Comparison of ENCODE assay signal across 9 mouse cellular contexts in genomic region chr10:70246076-70246475, GRCm38 (mm10). TPM values are rescaled to one million over a fixed set of nuclear protein-coding genes. Genes with fewer than 3 reads are reported as not detected.
DNase-seq lines count a peak whose midpoint lies in the region; ATAC-seq and TF ChIP-seq lines count a peak whose summit lies in the region.
"Had no signal": no experiment of that assay in that cellular context is flagged by ENCODE, and none has a peak within 500 bp of the region (broad histone marks: within the 10 kb centered on the region; RNA-seq: fewer than 3 reads in every experiment).

No protein-coding gene starts in this region.

- peak overlapping the region; percentile 71 for H3K4me3 ChIP-seq in lung, embryonic 16.5 days (ENCODE audit: low read length)
- H3K4me3 ChIP-seq in hindbrain, embryonic 12.5 days, result peak overlapping the region; percentile 65; the same call in 1 of the 2 replicates
- H3K4me3 ChIP-seq in limb, embryonic 14.5 days (replicated peaks; ENCODE audit: low read length), result peak overlapping the region; percentile 65
- H3K4me3 ChIP-seq in stomach, embryonic 15.5 days (replicated peaks), result peak overlapping the region; percentile 63; the same call in 1 of the 2 replicates

- DNase-seq in lung, postnatal 36 days, result no peak
- no peak for DNase-seq in limb, embryonic 14.5 days (ENCODE audit: low spot score)
- DNase-seq in left cerebral cortex, postnatal 25 days (ENCODE audit: low spot score in 2 of 2), result no peak
- no peak for DNase-seq in cerebellum, adult 8-10 months

- intact Hi-C loops in left cerebral cortex, postnatal 25 days (cut with DNase I), result no loop called here

- 29% methylated on average over 9 of the region's 9 CpGs for WGBS in lung, embryonic 16.5 days
- 29% methylated on average over 9 of the region's 9 CpGs for WGBS in hindbrain, embryonic 12.5 days
- 30% methylated on average over 9 of the region's 9 CpGs for WGBS in limb, embryonic 14.5 days
- WGBS in stomach, embryonic 15.5 days, result 35% methylated on average over 9 of the region's 9 CpGs

- peak overlapping the region; percentile 77 for H3K9ac ChIP-seq in lung, embryonic 16.5 days (ENCODE audit: low read length)
- H3K9ac ChIP-seq in hindbrain, embryonic 12.5 days, result no peak overlapping the region
- no peak overlapping the region for H3K9ac ChIP-seq in limb, embryonic 14.5 days (ENCODE audit: low read depth, low read length, severe bottlenecking)
- no peak overlapping the region for H3K9ac ChIP-seq in stomach, embryonic 15.5 days

- peak overlapping the region; percentile 70 for H3K4me2 ChIP-seq in lung, embryonic 16.5 days (ENCODE audit: low read depth, low read length)
- H3K4me2 ChIP-seq in hindbrain, embryonic 12.5 days (replicated peaks), result peak overlapping the region; percentile 96
- peak overlapping the region; percentile 96 for H3K4me2 ChIP-seq in limb, embryonic 14.5 days (replicated peaks; ENCODE audit: low read depth, low read length, severe bottlenecking)
- peak overlapping the region; percentile 95 for H3K4me2 ChIP-seq in stomach, embryonic 15.5 days

- H3K9me3 ChIP-seq in lung, embryonic 16.5 days (ENCODE audit: control insufficient read depth, low read length), result no peaks in the 10 kb centered on the region
- no peaks in the 10 kb centered on the region for H3K9me3 ChIP-seq in hindbrain, embryonic 12.5 days (replicated peaks)
- no peaks in the 10 kb centered on the region for H3K9me3 ChIP-seq in limb, embryonic 14.5 days (ENCODE audit: control insufficient read depth, low read length)
- H3K9me3 ChIP-seq in stomach, embryonic 15.5 days, result no peaks in the 10 kb centered on the region

- H3K36me3 ChIP-seq in lung, embryonic 16.5 days (ENCODE audit: control insufficient read depth, insufficient read depth, low read length), result no peaks in the 10 kb centered on the region
- H3K36me3 ChIP-seq in hindbrain, embryonic 12.5 days, result no peaks in the 10 kb centered on the region
- no peaks in the 10 kb centered on the region for H3K36me3 ChIP-seq in limb, embryonic 14.5 days (ENCODE audit: control insufficient read depth, insufficient read depth, low read length)
- H3K36me3 ChIP-seq in stomach, embryonic 15.5 days, result no peaks in the 10 kb centered on the region

- peaks cover 12% of the 10 kb centered on the region; the same call in 1 of the 2 replicates for H3K4me1 ChIP-seq in lung, embryonic 16.5 days (replicated peaks; ENCODE audit: control insufficient read depth, insufficient read depth, low read length)
- H3K4me1 ChIP-seq in hindbrain, embryonic 12.5 days, result peaks cover 19% of the 10 kb centered on the region
- no peaks in the 10 kb centered on the region for H3K4me1 ChIP-seq in limb, embryonic 14.5 days (ENCODE audit: control insufficient read depth, insufficient read depth, low read length)
- peaks cover 16% of the 10 kb centered on the region; the same call in 1 of the 2 replicates for H3K4me1 ChIP-seq in stomach, embryonic 15.5 days

- H3K27ac ChIP-seq in lung, embryonic 16.5 days (ENCODE audit: low read length), result no peak overlapping the region
- H3K27ac ChIP-seq in hindbrain, embryonic 12.5 days, result no peak overlapping the region
- no peak overlapping the region for H3K27ac ChIP-seq in limb, embryonic 14.5 days (replicated peaks; ENCODE audit: low read depth, low read length)
- H3K27ac ChIP-seq in stomach, embryonic 15.5 days, result no peak overlapping the region

- H3K27me3 ChIP-seq in lung, embryonic 16.5 days (ENCODE audit: control insufficient read depth, insufficient read depth, low read depth, low read length), result peaks cover 2% of the 10 kb centered on the region; the same call in 1 of the 2 replicates
- H3K27me3 ChIP-seq in hindbrain, embryonic 12.5 days, result peaks cover 47% of the 10 kb centered on the region
- peaks cover 19% of the 10 kb centered on the region for H3K27me3 ChIP-seq in limb, embryonic 14.5 days (ENCODE audit: control insufficient read depth, insufficient read depth, low read length)
- peaks cover 19% of the 10 kb centered on the region; the same call in 1 of the 2 replicates for H3K27me3 ChIP-seq in stomach, embryonic 15.5 days (replicated peaks)

- no peak for ATAC-seq in lung, embryonic 16.5 days (ENCODE audit: low read depth)
- no peak for ATAC-seq in hindbrain, embryonic 12.5 days (ENCODE audit: low FRiP score)
- ATAC-seq in limb, embryonic 14.5 days (ENCODE audit: low FRiP score, low read depth), result no peak
- no peak for ATAC-seq in stomach, embryonic 15.5 days (ENCODE audit: insufficient read depth, low FRiP score, low read depth)
- ATAC-seq in cerebellum, adult (ENCODE audit: insufficient number of reproducible peaks, low FRiP score, low TSS enrichment), result no peak

- no peak for TF ChIP-seq POLR2A in limb, embryonic 14.5 days (IDR thresholded peaks at IDR 0.05; ENCODE audit: borderline replicate concordance, extremely low read depth, insufficient read depth, insufficient read length)

RNA-seq across cellular contexts. Expression of gene Slc16a9, which starts 1.2 kb away (rescaled TPM):
- polyA plus RNA-seq in lung, embryonic 16.5 days (2015; fragmentation: Nextera tagmentation; extraction: Ambion mirVana), result 5.7 and 7.6 TPM in 2 replicates
- 1.3 and 1.4 TPM in 2 replicates for polyA plus RNA-seq in hindbrain, embryonic 12.5 days (2016; fragmentation: Nextera tagmentation; extraction: Ambion mirVana)
- 2.9 and 3.3 TPM in 2 replicates for polyA plus RNA-seq in limb, embryonic 14.5 days (2012; rRNA removed)
- 1.6 and 2.6 TPM in 2 replicates for polyA plus RNA-seq in limb, embryonic 14.5 days (2014; fragmentation: Nextera tagmentation; extraction: Ambion mirVana)
- polyA plus RNA-seq in stomach, embryonic 15.5 days (2015; fragmentation: Nextera tagmentation; extraction: Ambion mirVana), result 1.9 and 2.2 TPM in 2 replicates
- total RNA-seq in left cerebral cortex, postnatal 25 days (2021), result 1 to 10 TPM; 1.6 to 2.5 TPM
- polyA plus RNA-seq: erythroblast, embryonic 14.5 days had no signal

RNA-seq across cellular contexts. Expression of gene Mrln, which starts 41.6 kb away (rescaled TPM):
- 1.6 and 1.9 TPM in 2 replicates for polyA plus RNA-seq in lung, embryonic 16.5 days (2015; fragmentation: Nextera tagmentation; extraction: Ambion mirVana)
- 3.8 and 7.2 TPM in 2 replicates for polyA plus RNA-seq in hindbrain, embryonic 12.5 days (2016; fragmentation: Nextera tagmentation; extraction: Ambion mirVana)
- 34.8 and 37.7 TPM in 2 replicates for polyA plus RNA-seq in limb, embryonic 14.5 days (2012; rRNA removed)
- 32.6 and 35.5 TPM in 2 replicates for polyA plus RNA-seq in limb, embryonic 14.5 days (2014; fragmentation: Nextera tagmentation; extraction: Ambion mirVana)
- 0.77 and 2.3 TPM in 2 replicates for polyA plus RNA-seq in stomach, embryonic 15.5 days (2015; fragmentation: Nextera tagmentation; extraction: Ambion mirVana)
- total RNA-seq in left cerebral cortex, postnatal 25 days (2021), result not detected
- polyA plus RNA-seq: erythroblast, embryonic 14.5 days had no signal
